Mouse (Mus musculus): ENCODE measurements at regions not wholly inside any gene's neighbourhood (a gene's known extent, or its start where the extent isn't known, plus 50 kb on each side); places are given as distances from the start of the nearest gene placed in this dataset.

GRCm38 (mm10) chr12:61912146-61912545 is 389.2 kb downstream of the Lrfn5 start:
- Histone ChIP-seq H3K9me3 (replicated peaks; ENCODE audit: control insufficient read depth, low read length) (no peaks in the 10 kb centered on the region), H3K27me3 (replicated peaks; ENCODE audit: control insufficient read depth, insufficient read depth, low read length) (no peaks in the 10 kb centered on the region), H3K9ac (ENCODE audit: low read length) (no peak overlapping the region), H3K27ac (ENCODE audit: low read depth, low read length) (no peak overlapping the region), H3K4me2 (ENCODE audit: low read length) (no peak overlapping the region), H3K4me1 (ENCODE audit: control insufficient read depth, insufficient read depth, low read length) (no peaks in the 10 kb centered on the region), H3K4me3 (ENCODE audit: low read depth, low read length) (no peak overlapping the region), H3K36me3 (ENCODE audit: control insufficient read depth, insufficient read depth, low read length) (no peaks in the 10 kb centered on the region)
- WGBS: 81% methylated on average over 1 of the region's 1 CpGs
- ATAC-seq (peak; percentile 44; the same call in 1 of the 2 replicates), DNase-seq (ENCODE audit: low spot score) (peak; percentile 59)

DNA sequence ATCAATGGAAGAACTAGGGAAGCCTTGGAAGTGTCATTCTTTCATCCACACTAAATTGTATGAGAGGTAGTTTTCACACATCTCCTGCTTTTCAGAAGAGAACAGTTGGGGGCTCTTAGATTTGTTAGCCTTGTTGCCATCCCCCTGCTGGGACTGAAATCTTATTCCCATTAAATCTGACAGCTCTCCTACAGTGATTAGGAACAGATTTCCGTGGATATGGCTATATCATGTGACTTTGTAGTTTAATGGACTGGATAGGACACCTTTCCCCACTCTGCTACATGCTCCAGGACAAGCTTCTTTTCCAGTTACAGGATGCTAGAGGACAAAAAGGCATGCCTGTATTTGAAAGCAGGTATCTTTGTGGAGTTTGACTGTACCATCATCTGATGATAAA is 400.4 kb downstream of the Lrfn5 start:
- Histone ChIP-seq H3K4me2 (ENCODE audit: low read length) (no peak overlapping the region), H3K4me3 (ENCODE audit: low read depth, low read length) (no peak overlapping the region), H3K9me3 (replicated peaks; ENCODE audit: control insufficient read depth, low read length) (no peaks in the 10 kb centered on the region), H3K27me3 (replicated peaks; ENCODE audit: control insufficient read depth, insufficient read depth, low read length) (no peaks in the 10 kb centered on the region), H3K27ac (ENCODE audit: low read depth, low read length) (no peak overlapping the region), H3K9ac (ENCODE audit: low read length) (no peak overlapping the region), H3K36me3 (ENCODE audit: control insufficient read depth, insufficient read depth, low read length) (no peaks in the 10 kb centered on the region), H3K4me1 (ENCODE audit: control insufficient read depth, insufficient read depth, low read length) (no peaks in the 10 kb centered on the region)
- ATAC-seq (peak; percentile 63; the same call in 1 of the 2 replicates), DNase-seq (ENCODE audit: low spot score) (peak; percentile 53)
- WGBS: 0% methylated on average over 1 of the region's 1 CpGs

DNA sequence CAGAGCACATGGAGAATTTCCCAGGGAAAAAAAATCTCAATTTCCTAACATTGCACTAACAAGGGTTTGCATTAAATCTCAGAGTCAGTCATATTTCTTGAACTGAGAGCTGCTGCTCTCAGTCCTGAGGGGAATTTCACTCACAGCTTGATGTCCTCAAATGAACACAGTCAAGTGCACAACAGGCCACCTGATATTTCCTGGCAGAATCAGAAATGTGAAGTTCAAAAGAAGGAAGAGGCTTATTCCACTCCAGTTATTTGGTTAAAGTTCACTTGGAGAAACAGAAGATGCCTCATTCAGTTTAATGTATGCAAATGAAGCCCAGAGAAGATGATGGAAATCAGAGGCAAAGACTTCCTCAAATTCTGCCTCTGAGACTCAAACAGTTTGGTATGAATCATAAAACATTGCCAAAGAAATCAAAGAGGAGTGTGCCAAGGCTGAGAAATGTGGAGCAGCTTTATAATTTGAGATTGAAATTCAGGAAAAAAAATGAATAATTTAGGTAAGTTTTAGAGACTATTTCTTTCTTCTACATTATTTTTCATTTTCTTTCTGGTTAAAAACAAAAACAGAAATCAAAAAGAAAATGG is 402.4 kb downstream of the Lrfn5 start:
- H3K27ac ChIP-seq (ENCODE audit: low read depth, low read length): no peak overlapping the region
- ATAC-seq (no peak), DNase-seq (ENCODE audit: low spot score) (peak; percentile 19)
- no peaks in the 10 kb centered on the region for H3K27me3 ChIP-seq (replicated peaks; ENCODE audit: control insufficient read depth, insufficient read depth, low read length)
- H3K4me3 ChIP-seq (ENCODE audit: low read depth, low read length): no peak overlapping the region
- no peak overlapping the region for H3K4me2 ChIP-seq (ENCODE audit: low read length)
- H3K9me3 ChIP-seq (replicated peaks; ENCODE audit: control insufficient read depth, low read length): no peaks in the 10 kb centered on the region
- H3K4me1 ChIP-seq (ENCODE audit: control insufficient read depth, insufficient read depth, low read length): no peaks in the 10 kb centered on the region
- H3K9ac ChIP-seq (ENCODE audit: low read length): no peak overlapping the region
- H3K36me3 ChIP-seq (ENCODE audit: control insufficient read depth, insufficient read depth, low read length): no peaks in the 10 kb centered on the region
